In the genomic region with DNA sequence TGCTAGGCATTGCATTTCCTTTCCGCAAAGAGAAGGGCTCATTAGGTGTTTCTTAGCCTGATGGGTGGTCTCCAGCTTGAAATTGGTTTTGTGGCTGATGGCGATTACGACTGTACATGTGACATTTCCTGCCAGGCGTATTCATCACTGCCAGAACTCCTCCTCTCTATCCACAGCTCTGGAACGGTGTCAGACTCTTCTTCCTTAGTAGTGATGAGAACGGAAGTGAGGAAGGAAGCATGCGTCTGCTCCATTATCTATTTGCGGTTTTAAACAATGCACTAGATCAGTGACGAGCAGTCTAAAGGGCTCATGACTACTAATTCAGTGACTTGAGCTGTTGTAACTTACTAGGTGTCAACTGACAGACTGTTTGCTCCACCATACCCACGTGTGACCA, we compare ENCODE assay signal across 16 mouse cellular contexts.
DNase-seq lines count a peak whose midpoint lies in the region; ATAC-seq lines count a peak whose summit lies in the region.
"Had no signal": no experiment of that assay in that cellular context is flagged by ENCODE, and none has a peak within 500 bp of the region (broad histone marks: within the 10 kb centered on the region; RNA-seq: fewer than 3 reads in every experiment).

No protein-coding gene starts in this region.

- no peak overlapping the region for H3K27ac ChIP-seq in embryonic facial prominence, embryonic 14.5 days (replicated peaks; ENCODE audit: low read depth, low read length)
- no peak overlapping the region for H3K27ac ChIP-seq in embryonic facial prominence, embryonic 10.5 days (replicated peaks)
- H3K27ac ChIP-seq in kidney, embryonic 15.5 days: peak overlapping the region; percentile 32; the same call in 1 of the 2 replicates
- no peak overlapping the region for H3K27ac ChIP-seq in kidney, embryonic 14.5 days (ENCODE audit: low read depth, low read length)
- H3K27ac ChIP-seq in neural tube, embryonic 15.5 days (replicated peaks): 0 out of 2 replicates have a peak overlapping the region, but pooled peaks have one; percentile 9
- H3K27ac ChIP-seq: hindbrain, embryonic 10.5 days; left cerebral cortex, adult 2 months; limb, embryonic 13.5 days had no signal

- no peak overlapping the region for H3K4me2 ChIP-seq in embryonic facial prominence, embryonic 14.5 days (ENCODE audit: low read depth, low read length)
- no peak overlapping the region for H3K4me2 ChIP-seq in kidney, embryonic 15.5 days
- H3K4me2 ChIP-seq in kidney, embryonic 14.5 days (replicated peaks; ENCODE audit: low read depth, low read length): no peak overlapping the region
- H3K4me2 ChIP-seq in neural tube, embryonic 15.5 days: no peak overlapping the region
- H3K4me2 ChIP-seq: limb, embryonic 13.5 days had no signal

- H3K4me1 ChIP-seq in embryonic facial prominence, embryonic 14.5 days (ENCODE audit: control insufficient read depth, insufficient read depth, low read length): 0 out of 2 replicates have a peak, but pooled peaks cover 4% of the 10 kb centered on the region
- H3K4me1 ChIP-seq in embryonic facial prominence, embryonic 10.5 days: peaks cover 3% of the 10 kb centered on the region; the same call in 1 of the 2 replicates
- peaks cover 10% of the 10 kb centered on the region; the same call in 1 of the 2 replicates for H3K4me1 ChIP-seq in kidney, embryonic 15.5 days
- no peaks in the 10 kb centered on the region for H3K4me1 ChIP-seq in kidney, embryonic 14.5 days (ENCODE audit: control insufficient read depth, insufficient read depth, low read length)
- H3K4me1 ChIP-seq in megakaryocyte, embryonic 14.5 days: peaks cover 9% of the 10 kb centered on the region; the same call in 1 of the 2 replicates
- H3K4me1 ChIP-seq in neural tube, embryonic 15.5 days: 0 out of 2 replicates have a peak, but pooled peaks cover 2% of the 10 kb centered on the region

- intact Hi-C loops in gastrocnemius, postnatal 14 days (cut with DNase I; ENCODE audit: low total_unique reads): no loop called here

- H3K9me3 ChIP-seq in embryonic facial prominence, embryonic 14.5 days (ENCODE audit: control insufficient read depth, low read length): no peaks in the 10 kb centered on the region
- no peaks in the 10 kb centered on the region for H3K9me3 ChIP-seq in embryonic facial prominence, embryonic 10.5 days
- no peaks in the 10 kb centered on the region for H3K9me3 ChIP-seq in kidney, embryonic 15.5 days (replicated peaks)
- H3K9me3 ChIP-seq in kidney, embryonic 14.5 days (ENCODE audit: control insufficient read depth, low read length): no peaks in the 10 kb centered on the region
- H3K9me3 ChIP-seq in megakaryocyte, embryonic 14.5 days: peaks cover 35% of the 10 kb centered on the region
- no peaks in the 10 kb centered on the region for H3K9me3 ChIP-seq in neural tube, embryonic 15.5 days (replicated peaks)
- H3K9me3 ChIP-seq: hindbrain, embryonic 10.5 days; limb, embryonic 13.5 days had no signal

- peak; percentile 35 for DNase-seq in embryonic facial prominence, embryonic 14.5 days (ENCODE audit: low spot score)
- no peak for DNase-seq in embryonic facial prominence, embryonic 10.5 days (ENCODE audit: low spot score)
- no peak for DNase-seq in gastrocnemius, postnatal 14 days
- DNase-seq: cerebellum, adult 18-20 months; gastrocnemius, postnatal 36 days; right cerebral cortex, adult 18-20 months; thymus, postnatal 36 days had no signal

- no peaks in the 10 kb centered on the region for H3K27me3 ChIP-seq in embryonic facial prominence, embryonic 14.5 days (replicated peaks; ENCODE audit: control insufficient read depth, insufficient read depth, low read length)
- no peaks in the 10 kb centered on the region for H3K27me3 ChIP-seq in embryonic facial prominence, embryonic 10.5 days (replicated peaks; ENCODE audit: low read depth, poor library complexity, severe bottlenecking)
- H3K27me3 ChIP-seq in kidney, embryonic 15.5 days: no peaks in the 10 kb centered on the region
- no peaks in the 10 kb centered on the region for H3K27me3 ChIP-seq in kidney, embryonic 14.5 days (ENCODE audit: control insufficient read depth, insufficient read depth, low read length)
- no peaks in the 10 kb centered on the region for H3K27me3 ChIP-seq in megakaryocyte, embryonic 14.5 days (replicated peaks)
- H3K27me3 ChIP-seq in neural tube, embryonic 15.5 days (replicated peaks): no peaks in the 10 kb centered on the region

- H3K4me3 ChIP-seq in embryonic facial prominence, embryonic 14.5 days (ENCODE audit: low read depth, low read length): no peak overlapping the region
- no peak overlapping the region for H3K4me3 ChIP-seq in embryonic facial prominence, embryonic 10.5 days
- no peak overlapping the region for H3K4me3 ChIP-seq in kidney, embryonic 15.5 days (replicated peaks)
- H3K4me3 ChIP-seq in kidney, embryonic 14.5 days (ENCODE audit: low read length): no peak overlapping the region
- H3K4me3 ChIP-seq in megakaryocyte, embryonic 14.5 days (replicated peaks): peak overlapping the region; percentile 62
- no peak overlapping the region for H3K4me3 ChIP-seq in neural tube, embryonic 15.5 days (replicated peaks)
- H3K4me3 ChIP-seq: hindbrain, embryonic 10.5 days; left cerebral cortex, adult 2 months; limb, embryonic 13.5 days had no signal

- H3K9ac ChIP-seq in embryonic facial prominence, embryonic 14.5 days (ENCODE audit: low read depth, low read length): no peak overlapping the region
- no peak overlapping the region for H3K9ac ChIP-seq in kidney, embryonic 15.5 days
- H3K9ac ChIP-seq in kidney, embryonic 14.5 days (ENCODE audit: low read depth, low read length): no peak overlapping the region
- no peak overlapping the region for H3K9ac ChIP-seq in neural tube, embryonic 15.5 days (replicated peaks)
- H3K9ac ChIP-seq: limb, embryonic 13.5 days had no signal

- ATAC-seq in embryonic facial prominence, embryonic 14.5 days (ENCODE audit: low read depth): no peak
- ATAC-seq in kidney, embryonic 15.5 days (replicated peaks; ENCODE audit: low FRiP score): no peak
- ATAC-seq in kidney, embryonic 14.5 days (ENCODE audit: low FRiP score, low TSS enrichment): no peak
- ATAC-seq in megakaryocyte, adult 5-6 weeks (ENCODE audit: poor library complexity, severe bottlenecking): no peak
- no peak for ATAC-seq in neural tube, embryonic 15.5 days (ENCODE audit: low FRiP score)
- ATAC-seq: forebrain, embryonic 16.5 days had no signal

- 69% methylated on average over 10 of the region's 10 CpGs for WGBS in embryonic facial prominence, embryonic 14.5 days
- WGBS in embryonic facial prominence, embryonic 10.5 days: 82% methylated on average over 10 of the region's 10 CpGs
- WGBS in kidney, embryonic 15.5 days: 63% methylated on average over 10 of the region's 10 CpGs
- WGBS in kidney, embryonic 14.5 days: 69% methylated on average over 10 of the region's 10 CpGs
- 66% methylated on average over 10 of the region's 10 CpGs for WGBS in neural tube, embryonic 15.5 days

- H3K36me3 ChIP-seq in embryonic facial prominence, embryonic 14.5 days (ENCODE audit: control insufficient read depth, insufficient read depth, low read length): no peaks in the 10 kb centered on the region
- no peaks in the 10 kb centered on the region for H3K36me3 ChIP-seq in embryonic facial prominence, embryonic 10.5 days (replicated peaks)
- H3K36me3 ChIP-seq in kidney, embryonic 15.5 days: no peaks in the 10 kb centered on the region
- H3K36me3 ChIP-seq in kidney, embryonic 14.5 days (ENCODE audit: control insufficient read depth, insufficient read depth, low read length): no peaks in the 10 kb centered on the region
- H3K36me3 ChIP-seq in megakaryocyte, embryonic 14.5 days (replicated peaks; ENCODE audit: low read length): no peaks in the 10 kb centered on the region
- no peaks in the 10 kb centered on the region for H3K36me3 ChIP-seq in neural tube, embryonic 15.5 days
- H3K36me3 ChIP-seq: hindbrain, embryonic 10.5 days; limb, embryonic 13.5 days had no signal

Comparison
In these comparisons a context has a peak if more than half of its experiments do, and no peak if none do; other contexts are left out.
1. H3K27ac ChIP-seq: peak in kidney, embryonic 15.5 days (single experiment) and neural tube, embryonic 15.5 days (single experiment); none in embryonic facial prominence, embryonic 14.5 days (single experiment), embryonic facial prominence, embryonic 10.5 days (single experiment) and kidney, embryonic 14.5 days (single experiment).